Mouse (Mus musculus) kidney, postnatal 0 days (tissue): ENCODE measurements around the gene Slc25a22. TPM values are rescaled to one million over a fixed set of nuclear protein-coding genes. Genes with fewer than 3 reads are reported as not detected.

Experiments
- ATAC-seq: fragments of 200-750 bp; cut with Nextera tagmentation; replicated peaks from 2 replicates; pipeline ENCODE4 v1.8.0; 2017; ENCODE audit warnings: low read depth, moderate number of reproducible peaks, moderate TSS enrichment, moderate library complexity; ENCODE audit not compliant: low FRiP score
- DNase-seq: peaks from one replicate; pipeline ENCODE4 v3.0.0-alpha.2; 2016; ENCODE audit warnings: low spot score
- H3K27ac ChIP-seq: fragments of 300-500 bp; sonication (generic); 2 replicates; pipeline ENCODE4 v1.5.1; 2014; ENCODE audit warnings: mild to moderate bottlenecking
- H3K27me3 ChIP-seq: fragments of 300-500 bp; sonication (generic); 2 replicates; pipeline ENCODE4 v1.6.1; 2014; ENCODE audit warnings: low read length, mixed read lengths; ENCODE audit not compliant: insufficient read depth
- H3K36me3 ChIP-seq: fragments of 300-500 bp; sonication (generic); 2 replicates; pipeline ENCODE4 v1.6.1; 2014; ENCODE audit warnings: low read length, mixed read lengths; ENCODE audit not compliant: insufficient read depth
- H3K4me1 ChIP-seq: fragments of 300-500 bp; sonication (generic); replicated peaks from 2 replicates; pipeline ENCODE4 v1.6.1; 2014; ENCODE audit warnings: antibody characterized with exemption, low read length, mixed read lengths; ENCODE audit not compliant: insufficient read depth
- H3K4me2 ChIP-seq: fragments of 300-500 bp; sonication (generic); 2 replicates; pipeline ENCODE4 v1.6.1; 2014; ENCODE audit warnings: mild to moderate bottlenecking, low read length, moderate library complexity, mixed read lengths
- H3K4me3 ChIP-seq: fragments of 300-500 bp; sonication (generic); replicated peaks from 2 replicates; pipeline ENCODE4 v1.5.1; 2014; ENCODE audit warnings: low read depth, low read length
- H3K9ac ChIP-seq: fragments of 300-500 bp; sonication (generic); 2 replicates; pipeline ENCODE4 v1.6.1; 2014; ENCODE audit warnings: low read depth, low read length
- H3K9me3 ChIP-seq: fragments of 300-500 bp; sonication (generic); replicated peaks from 2 replicates; pipeline ENCODE4 v1.6.1; 2016; ENCODE audit warnings: low read length, inconsistent platforms, mixed read lengths
- CTCF ChIP-seq: IDR thresholded peaks from 2 replicates; pipeline ENCODE4 v1.5.1; 2016; ENCODE audit warnings: antibody characterized with exemption, low read depth, mild to moderate bottlenecking, moderate library complexity
- WGBS: fragments of 180-500 bp; shearing (Covaris S2); extraction: QIAGEN DNeasy Blood & Tissue Kit; methylation state at CpG from one replicate; pipeline ENCODE4 v1.1.7; 2014; 5-methylcytosine and 5-hydroxymethylcytosine counted together
- polyA plus RNA-seq: library from polyadenylated mRNA; unstranded; fragments of >200 nt; fragmentation: Nextera tagmentation; extraction: Ambion mirVana; gene quantifications from 2 replicates; pipeline ENCODE4 v1.2.1, GENCODE M21; 2015

Gene Slc25a22
- polyA plus RNA-seq, 1 experiment from 2014 or later, result 15.8 TPM

DNA sequence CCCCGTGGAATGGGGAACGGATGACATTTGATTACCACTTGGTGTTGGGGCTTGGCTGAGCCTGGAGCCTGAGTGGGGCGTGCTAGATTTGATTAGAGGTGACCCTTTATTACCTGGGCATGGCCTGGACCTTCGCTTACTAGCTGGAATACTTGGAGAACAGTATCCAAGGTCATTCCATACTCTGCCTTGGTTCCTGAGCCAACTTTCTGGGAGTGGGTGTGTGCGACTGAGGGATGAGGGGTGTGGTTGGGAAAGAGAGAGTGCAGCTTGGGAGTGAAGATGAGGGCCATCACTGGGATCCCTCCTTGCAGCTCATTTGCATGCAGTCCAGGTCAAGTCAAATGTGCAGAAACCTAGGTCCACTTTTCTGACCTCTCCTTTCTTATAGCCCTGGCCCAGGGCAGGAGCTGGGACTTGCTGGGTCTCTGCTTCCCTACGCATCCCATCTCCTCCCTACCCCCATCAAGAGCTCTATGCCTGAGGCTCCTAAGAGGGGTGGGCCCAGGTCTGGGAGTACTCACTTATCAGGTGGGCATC, 45.5 kb upstream of the Slc25a22 start:
- 79% methylated on average over 6 of the region's 6 CpGs for WGBS
- Histone ChIP-seq H3K27me3 (no peaks in the 10 kb centered on the region), H3K4me1 (peaks cover 20% of the 10 kb centered on the region), H3K9me3 (no peaks in the 10 kb centered on the region), H3K27ac (no peak overlapping the region), H3K9ac (no peak overlapping the region), H3K36me3 (0 out of 2 replicates have a peak, but pooled peaks cover 8% of the 10 kb centered on the region), H3K4me2 (no peak overlapping the region), H3K4me3 (no peak overlapping the region)
- TF ChIP-seq CTCF, result no peak
- ATAC-seq (no peak), DNase-seq (no peak)

DNA sequence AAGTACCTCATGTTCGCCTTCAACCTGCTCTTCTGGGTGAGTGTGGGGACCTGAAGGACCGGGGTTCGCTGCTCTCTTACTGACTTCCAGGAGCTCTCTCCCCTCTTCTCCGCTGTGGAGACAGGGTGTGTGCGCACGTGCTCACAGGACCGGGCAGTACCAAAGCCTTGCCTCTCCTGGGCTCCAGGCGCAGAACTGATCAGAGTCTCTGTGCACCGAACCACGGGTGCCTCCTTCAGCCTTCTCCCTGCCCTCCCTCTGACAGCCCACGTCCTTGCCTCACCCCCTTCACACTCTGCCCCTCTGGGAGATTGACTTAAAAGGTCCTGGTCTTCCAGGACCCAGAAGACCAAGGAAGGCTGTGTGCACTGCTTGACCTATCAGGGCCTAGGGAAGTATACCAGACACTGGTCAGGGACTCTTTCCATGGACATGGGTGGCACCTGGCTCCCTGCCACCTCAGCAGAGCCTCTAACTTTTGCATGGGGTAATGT, 44.9 kb upstream of the Slc25a22 start:
- H3K36me3 ChIP-seq, result 0 out of 2 replicates have a peak, but pooled peaks cover 8% of the 10 kb centered on the region
- no peak for TF ChIP-seq CTCF
- ATAC-seq (no peak), DNase-seq (no peak)
- no peaks in the 10 kb centered on the region for H3K9me3 ChIP-seq
- no peak overlapping the region for H3K27ac ChIP-seq
- H3K4me3 ChIP-seq, result peak overlapping the region; percentile 50
- whole genome bisulfite sequencing, result 13% methylated on average over 11 of the region's 11 CpGs
- H3K4me2 ChIP-seq, result peak overlapping the region; percentile 99
- peaks cover 24% of the 10 kb centered on the region for H3K4me1 ChIP-seq
- H3K27me3 ChIP-seq, result no peaks in the 10 kb centered on the region
- H3K9ac ChIP-seq, result peak overlapping the region; percentile 50; the same call in 1 of the 2 replicates

GRCm38 (mm10) chr7:141481498-141482401, 44.1 kb upstream of the Slc25a22 start:
- H3K36me3 ChIP-seq, result 0 out of 2 replicates have a peak, but pooled peaks cover 6% of the 10 kb centered on the region
- peak overlapping the region; percentile 50 for H3K4me3 ChIP-seq
- TF ChIP-seq CTCF, result peak; percentile 68
- no peaks in the 10 kb centered on the region for H3K9me3 ChIP-seq
- WGBS, result 1% methylated on average over 77 of the region's 81 CpGs
- peaks cover 32% of the 10 kb centered on the region for H3K4me1 ChIP-seq
- DNase-seq (peak; percentile 90), ATAC-seq (no peak; the same call in 1 of the 2 replicates)
- peak overlapping the region; percentile 99 for H3K4me2 ChIP-seq
- H3K9ac ChIP-seq, result peak overlapping the region; percentile 50; the same call in 1 of the 2 replicates
- no peak overlapping the region for H3K27ac ChIP-seq
- H3K27me3 ChIP-seq, result no peaks in the 10 kb centered on the region

DNA sequence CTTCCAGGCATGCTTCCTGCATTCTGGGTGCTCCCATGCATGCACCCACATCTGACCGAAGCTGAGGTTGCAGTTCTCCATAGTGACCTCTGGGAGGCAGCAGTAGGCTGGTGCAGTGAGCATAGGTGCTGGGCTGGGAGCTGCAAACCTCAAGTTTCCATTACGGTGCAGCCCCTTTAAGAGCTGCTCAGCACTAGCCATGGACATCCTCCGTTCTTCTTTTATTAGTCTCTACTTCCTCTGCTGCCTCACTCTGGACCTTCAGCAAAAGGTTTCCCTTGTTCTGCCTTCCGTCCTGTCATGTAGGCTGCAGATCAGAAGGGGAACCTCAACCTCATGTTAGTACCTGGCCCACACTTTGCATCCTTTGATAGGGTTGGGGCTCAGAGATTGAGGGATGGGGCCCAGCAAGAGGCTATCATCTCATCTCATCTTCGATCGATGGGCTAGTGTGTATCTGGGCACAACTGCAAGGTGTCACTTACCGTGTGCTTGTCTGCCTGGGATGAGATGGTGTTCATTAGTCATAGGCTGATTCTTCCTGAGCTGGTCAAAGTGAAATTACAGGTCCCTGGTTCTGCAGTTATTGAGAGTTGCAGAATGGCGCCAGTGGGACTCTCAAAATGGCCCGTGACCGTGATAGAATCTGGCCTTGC, 43.3 kb upstream of the Slc25a22 start:
- 8% methylated on average over 10 of the region's 10 CpGs for WGBS
- Histone ChIP-seq H3K4me3 (peak overlapping the region; percentile 50), H3K9me3 (no peaks in the 10 kb centered on the region), H3K4me1 (peaks cover 33% of the 10 kb centered on the region), H3K27ac (no peak overlapping the region), H3K9ac (no peak overlapping the region), H3K27me3 (no peaks in the 10 kb centered on the region), H3K4me2 (peak overlapping the region; percentile 99), H3K36me3 (no peaks in the 10 kb centered on the region)
- ATAC-seq, result no peak; the same call in 1 of the 2 replicates
- TF ChIP-seq CTCF, result peak; percentile 95
- peak; percentile 92 for DNase-seq

DNA sequence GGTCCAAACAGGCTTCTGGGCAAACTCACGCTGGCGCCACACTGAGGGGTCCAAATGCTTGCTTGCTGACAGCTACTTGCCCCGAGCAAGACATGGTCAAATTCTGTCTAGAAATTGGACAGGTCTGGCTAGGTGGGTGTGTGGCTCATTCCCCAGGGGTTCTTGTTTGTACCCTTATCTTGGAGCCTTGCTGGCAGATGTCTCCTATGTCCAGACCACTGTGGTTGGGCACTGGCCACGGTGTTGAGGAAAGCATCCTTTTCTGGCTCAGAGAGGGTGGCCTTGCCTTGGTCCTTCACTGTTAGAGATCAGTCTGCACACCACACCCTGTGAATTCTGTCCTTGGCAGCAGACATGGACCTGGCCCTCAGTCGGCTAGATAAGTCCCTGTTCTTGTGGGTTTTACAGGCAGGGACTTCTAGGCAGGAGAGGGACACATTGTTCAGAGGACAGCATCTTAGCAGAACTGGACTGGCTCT, 40.6 kb upstream of the Slc25a22 start:
- H3K4me2 ChIP-seq, result peak overlapping the region; percentile 97
- no peak for TF ChIP-seq CTCF
- peak overlapping the region; percentile 96 for H3K27ac ChIP-seq
- no peak for ATAC-seq
- no peak overlapping the region for H3K4me3 ChIP-seq
- peak overlapping the region; percentile 9; the same call in 1 of the 2 replicates for H3K9ac ChIP-seq
- no peaks in the 10 kb centered on the region for H3K36me3 ChIP-seq
- H3K9me3 ChIP-seq, result no peaks in the 10 kb centered on the region
- H3K27me3 ChIP-seq, result no peaks in the 10 kb centered on the region
- H3K4me1 ChIP-seq, result peaks cover 39% of the 10 kb centered on the region
- WGBS, result 69% methylated on average over 5 of the region's 5 CpGs
- no peak for DNase-seq
